Mouse (Mus musculus): Measurements from ENCODE around the gene Tbc1d4. TPM values are rescaled to one million over a fixed set of nuclear protein-coding genes. Genes with fewer than 3 reads are reported as not detected.

Tbc1d4 gene
- polyA plus RNA-seq, 1 experiment, result 1.6 TPM

- TF ChIP-seq EP300 (IDR thresholded peaks at IDR 0.05; ENCODE audit: insufficient read depth, low read depth, low read length), result no peak
- TF ChIP-seq CTCF (IDR thresholded peaks at IDR 0.05; ENCODE audit: low read depth, low read length), result no peak
- no peak for TF ChIP-seq POLR2A (IDR thresholded peaks at IDR 0.05; ENCODE audit: insufficient read depth, low read length)
- Histone ChIP-seq H3K4me1 (ENCODE audit: control insufficient read depth, insufficient read depth, low read length) (no peaks in the 10 kb centered on the region), H3K4me3 (ENCODE audit: low read depth, low read length) (no peak overlapping the region), H3K9me3 (replicated peaks; ENCODE audit: control insufficient read depth, insufficient read depth, low read length, poor library complexity, severe bottlenecking) (no peaks in the 10 kb centered on the region), H3K36me3 (ENCODE audit: control insufficient read depth, insufficient read depth, low read length, poor library complexity, severe bottlenecking) (no peaks in the 10 kb centered on the region), H3K9ac (ENCODE audit: low read depth, poor library complexity, severe bottlenecking) (no peak overlapping the region), H3K27ac (ENCODE audit: insufficient read depth, low read length) (no peak overlapping the region), H3K27me3 (ENCODE audit: control insufficient read depth, insufficient read depth, low read length, poor library complexity, severe bottlenecking) (no peaks in the 10 kb centered on the region)
Measured at GRCm38 (mm10) chr14:101514557-101514971, 94.4 kb downstream of the Tbc1d4 start.

- no peak for TF ChIP-seq CTCF (IDR thresholded peaks at IDR 0.05; ENCODE audit: low read depth, low read length)
- no peak for TF ChIP-seq POLR2A (IDR thresholded peaks at IDR 0.05; ENCODE audit: insufficient read depth, low read length)
- no peak for TF ChIP-seq EP300 (IDR thresholded peaks at IDR 0.05; ENCODE audit: insufficient read depth, low read depth, low read length)
Measured at GRCm38 (mm10) chr14:101513163-101513562, 95.8 kb downstream of the Tbc1d4 start.

DNA sequence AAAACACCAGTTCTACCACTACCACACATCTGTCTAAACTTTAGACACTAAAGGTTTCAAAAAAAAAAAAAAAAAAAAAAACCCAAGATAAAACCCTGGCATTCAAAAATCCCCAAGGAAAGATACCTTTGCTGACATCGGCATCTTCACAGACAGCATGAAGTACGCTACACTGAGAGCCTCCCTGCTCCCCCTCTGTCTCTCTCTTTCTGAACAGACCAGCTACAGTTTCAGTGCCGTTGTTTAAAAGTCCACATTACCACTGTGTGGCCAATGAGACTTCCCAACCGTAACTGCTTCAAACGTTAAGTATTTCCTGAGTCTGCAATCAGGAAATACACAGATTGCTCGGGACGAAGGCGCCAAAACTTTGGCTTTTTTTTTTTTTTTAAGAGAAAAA lies 97.6 kb downstream of the Tbc1d4 start:
- no peaks in the 10 kb centered on the region for H3K36me3 ChIP-seq (ENCODE audit: control insufficient read depth, insufficient read depth, low read length, poor library complexity, severe bottlenecking)
- TF ChIP-seq EP300 (IDR thresholded peaks at IDR 0.05; ENCODE audit: insufficient read depth, low read depth, low read length), result no peak
- TF ChIP-seq CTCF (IDR thresholded peaks at IDR 0.05; ENCODE audit: low read depth, low read length), result no peak
- no peak for TF ChIP-seq POLR2A (IDR thresholded peaks at IDR 0.05; ENCODE audit: insufficient read depth, low read length)
- no peak overlapping the region for H3K4me3 ChIP-seq (ENCODE audit: low read depth, low read length)
- H3K9me3 ChIP-seq (replicated peaks; ENCODE audit: control insufficient read depth, insufficient read depth, low read length, poor library complexity, severe bottlenecking), result no peaks in the 10 kb centered on the region
- H3K27ac ChIP-seq (ENCODE audit: insufficient read depth, low read length), result no peak overlapping the region
- H3K9ac ChIP-seq (ENCODE audit: low read depth, poor library complexity, severe bottlenecking), result no peak overlapping the region
- no peaks in the 10 kb centered on the region for H3K4me1 ChIP-seq (ENCODE audit: control insufficient read depth, insufficient read depth, low read length)
- H3K27me3 ChIP-seq (ENCODE audit: control insufficient read depth, insufficient read depth, low read length, poor library complexity, severe bottlenecking), result no peaks in the 10 kb centered on the region

More at GRCm38 (mm10) chr14:101513163-101513562, 95.8 kb downstream of the Tbc1d4 start:
- no peak overlapping the region for H3K27ac ChIP-seq (ENCODE audit: insufficient read depth, low read length)
- H3K4me3 ChIP-seq (ENCODE audit: low read depth, low read length), result no peak overlapping the region
- H3K9ac ChIP-seq (ENCODE audit: low read depth, poor library complexity, severe bottlenecking), result no peak overlapping the region
- no peaks in the 10 kb centered on the region for H3K4me1 ChIP-seq (ENCODE audit: control insufficient read depth, insufficient read depth, low read length)
- H3K9me3 ChIP-seq (replicated peaks; ENCODE audit: control insufficient read depth, insufficient read depth, low read length, poor library complexity, severe bottlenecking), result no peaks in the 10 kb centered on the region
- H3K27me3 ChIP-seq (ENCODE audit: control insufficient read depth, insufficient read depth, low read length, poor library complexity, severe bottlenecking), result no peaks in the 10 kb centered on the region
- H3K36me3 ChIP-seq (ENCODE audit: control insufficient read depth, insufficient read depth, low read length, poor library complexity, severe bottlenecking), result no peaks in the 10 kb centered on the region

GRCm38 (mm10) chr14:101510540-101511313 lies 98.3 kb downstream of the Tbc1d4 start:
- no peak overlapping the region for H3K9ac ChIP-seq (ENCODE audit: low read depth, poor library complexity, severe bottlenecking)
- H3K9me3 ChIP-seq (replicated peaks; ENCODE audit: control insufficient read depth, insufficient read depth, low read length, poor library complexity, severe bottlenecking), result no peaks in the 10 kb centered on the region

GRCm38 (mm10) chr14:101509759-101510158 lies 99.2 kb downstream of the Tbc1d4 start:
- Histone ChIP-seq H3K27me3 (ENCODE audit: control insufficient read depth, insufficient read depth, low read length, poor library complexity, severe bottlenecking) (no peaks in the 10 kb centered on the region), H3K27ac (ENCODE audit: insufficient read depth, low read length) (no peak overlapping the region), H3K9ac (ENCODE audit: low read depth, poor library complexity, severe bottlenecking) (no peak overlapping the region), H3K36me3 (ENCODE audit: control insufficient read depth, insufficient read depth, low read length, poor library complexity, severe bottlenecking) (no peaks in the 10 kb centered on the region), H3K4me3 (ENCODE audit: low read depth, low read length) (no peak overlapping the region), H3K9me3 (replicated peaks; ENCODE audit: control insufficient read depth, insufficient read depth, low read length, poor library complexity, severe bottlenecking) (no peaks in the 10 kb centered on the region), H3K4me1 (ENCODE audit: control insufficient read depth, insufficient read depth, low read length) (no peaks in the 10 kb centered on the region)
- no peak for TF ChIP-seq POLR2A (IDR thresholded peaks at IDR 0.05; ENCODE audit: insufficient read depth, low read length)
- no peak for TF ChIP-seq EP300 (IDR thresholded peaks at IDR 0.05; ENCODE audit: insufficient read depth, low read depth, low read length)

More at GRCm38 (mm10) chr14:101510540-101511313, 98.3 kb downstream of the Tbc1d4 start:
- Histone ChIP-seq H3K36me3 (ENCODE audit: control insufficient read depth, insufficient read depth, low read length, poor library complexity, severe bottlenecking) (no peaks in the 10 kb centered on the region), H3K4me3 (ENCODE audit: low read depth, low read length) (no peak overlapping the region), H3K4me1 (ENCODE audit: control insufficient read depth, insufficient read depth, low read length) (no peaks in the 10 kb centered on the region), H3K27ac (ENCODE audit: insufficient read depth, low read length) (no peak overlapping the region), H3K27me3 (ENCODE audit: control insufficient read depth, insufficient read depth, low read length, poor library complexity, severe bottlenecking) (no peaks in the 10 kb centered on the region)
- TF ChIP-seq POLR2A (IDR thresholded peaks at IDR 0.05; ENCODE audit: insufficient read depth, low read length) (no peak), CTCF (IDR thresholded peaks at IDR 0.05; ENCODE audit: low read depth, low read length) (no peak), EP300 (IDR thresholded peaks at IDR 0.05; ENCODE audit: insufficient read depth, low read depth, low read length) (no peak)

DNA sequence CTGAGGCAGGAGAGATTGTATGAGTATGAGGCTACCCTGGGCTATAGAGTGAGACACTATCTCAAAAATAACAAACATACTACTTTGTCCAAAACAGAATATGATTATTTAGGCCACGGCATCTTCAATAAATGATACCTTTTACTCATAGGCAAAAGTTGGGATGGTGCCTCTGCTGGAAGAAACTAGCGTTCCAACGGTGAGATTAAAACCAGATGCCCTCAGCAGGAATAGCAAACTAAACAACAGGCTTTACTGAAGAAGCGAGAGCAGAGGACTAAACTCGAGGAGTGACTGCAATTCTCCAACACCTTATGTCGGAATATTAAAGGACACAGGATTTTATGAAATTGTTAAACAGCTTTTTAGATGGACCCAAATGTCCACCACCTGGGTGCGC lies 101.0 kb downstream of the Tbc1d4 start:
- Histone ChIP-seq H3K4me1 (ENCODE audit: control insufficient read depth, insufficient read depth, low read length) (no peaks in the 10 kb centered on the region), H3K9ac (ENCODE audit: low read depth, poor library complexity, severe bottlenecking) (no peak overlapping the region), H3K4me3 (ENCODE audit: low read depth, low read length) (no peak overlapping the region), H3K36me3 (ENCODE audit: control insufficient read depth, insufficient read depth, low read length, poor library complexity, severe bottlenecking) (no peaks in the 10 kb centered on the region), H3K27ac (ENCODE audit: insufficient read depth, low read length) (no peak overlapping the region), H3K9me3 (replicated peaks; ENCODE audit: control insufficient read depth, insufficient read depth, low read length, poor library complexity, severe bottlenecking) (no peaks in the 10 kb centered on the region), H3K27me3 (ENCODE audit: control insufficient read depth, insufficient read depth, low read length, poor library complexity, severe bottlenecking) (no peaks in the 10 kb centered on the region)
- TF ChIP-seq CTCF (IDR thresholded peaks at IDR 0.05; ENCODE audit: low read depth, low read length) (no peak), EP300 (IDR thresholded peaks at IDR 0.05; ENCODE audit: insufficient read depth, low read depth, low read length) (no peak), POLR2A (IDR thresholded peaks at IDR 0.05; ENCODE audit: insufficient read depth, low read length) (no peak)

Data from ES-Bruce4 (cell line).